Mouse (Mus musculus): ENCODE results near the gene Xpnpep1.

DNA sequence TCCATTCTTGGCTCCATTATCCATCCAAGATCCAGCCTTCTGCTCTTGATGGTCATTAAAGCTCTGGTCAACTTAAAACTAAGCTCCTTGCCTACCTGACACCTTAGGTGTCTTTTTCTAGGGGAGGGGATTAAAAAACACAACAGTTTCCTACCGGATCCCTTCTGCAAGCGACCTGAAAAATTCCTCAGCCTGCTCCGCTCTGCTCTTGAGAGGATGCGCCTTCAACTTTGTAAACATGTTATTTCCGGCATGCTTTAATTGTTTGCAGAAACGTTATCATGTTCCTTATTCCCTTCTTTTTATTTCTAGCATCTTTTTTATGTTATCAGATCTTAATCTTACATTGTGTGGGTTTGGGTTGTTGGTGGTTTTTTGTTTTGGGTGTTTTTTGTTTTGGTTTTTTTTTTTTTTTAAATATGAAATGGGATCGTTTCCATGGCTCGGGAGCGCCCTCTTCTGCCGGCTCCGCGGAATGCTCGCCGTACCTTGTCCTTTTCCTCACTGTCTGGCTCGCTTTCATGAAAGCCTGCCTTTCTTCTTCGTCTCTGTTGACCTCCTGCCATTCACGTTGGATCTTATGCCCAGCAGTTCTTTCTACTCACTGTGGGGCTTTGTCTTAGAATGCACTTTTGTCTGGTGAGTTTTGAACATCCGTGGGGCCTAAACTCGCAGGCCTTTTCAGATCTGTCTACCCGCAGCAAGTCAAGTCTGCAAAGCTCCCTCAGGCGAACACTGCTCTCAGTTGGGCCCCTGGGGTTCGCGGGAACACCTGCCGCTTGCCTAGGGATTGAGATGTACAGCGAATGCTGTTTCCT is 117.1 kb downstream of the Xpnpep1 start:
- TF ChIP-seq POLR2A (IDR thresholded peaks at IDR 0.05; ENCODE audit: insufficient read depth, low read length) = no peak
- no peak for TF ChIP-seq EP300 (IDR thresholded peaks at IDR 0.05; ENCODE audit: insufficient read depth, low read depth, low read length)

Measured in ES-Bruce4 (cell line).